Mouse (Mus musculus) inflammation-experienced regulatory T-cells, adult 16 weeks (primary cell): Measurements from ENCODE around the gene Tulp1. TPM values are rescaled to one million over a fixed set of nuclear protein-coding genes. Genes with fewer than 3 reads are reported as not detected.

Experiments
- polyA plus RNA-seq: library from polyadenylated mRNA; unstranded; fragments of 100-300 nt; shearing (Covaris generic); gene quantifications from one replicate; pipeline ENCODE4 v1.2.1, GENCODE M21; 2017

The Tulp1 gene
- polyA plus RNA-seq: not detected

GRCm38 (mm10) chr17:28365122-28365521, at the start of gene Tulp1:
Gene Tulp1, minus strand, starts transcription at chr17:28365222.

GRCm38 (mm10) chr17:28350466-28351352, 14.3 kb downstream of the Tulp1 start, which contains the start of gene Tead3:
Gene Tead3, minus strand, starts transcription at chr17:28350817.

GRCm38 (mm10) chr17:28328366-28328928, 36.6 kb downstream of the Tulp1 start, which contains the start of gene Rpl10a:
Gene Rpl10a, plus strand, starts transcription at chr17:28328471.

GRCm38 (mm10) chr17:28313212-28313879, 51.7 kb downstream of the Tulp1 start, which contains the start of gene Fance:
Gene Fance, plus strand, starts transcription at chr17:28313519.

Other genes with a start within 250 kb of the Tulp1 start
- gene Scube3, start 223.1 kb downstream of the Tulp1 start, polyA plus RNA-seq: not detected
- 6.1 TPM for gene Zfp523, start 188.1 kb downstream of the Tulp1 start, polyA plus RNA-seq
- gene Def6, start 157.4 kb downstream of the Tulp1 start, polyA plus RNA-seq: 218 TPM
- gene Ppard, start 132.5 kb downstream of the Tulp1 start, polyA plus RNA-seq: 2.1 TPM
- gene Fance, start 51.7 kb downstream of the Tulp1 start, polyA plus RNA-seq: 9.0 TPM
- 322 TPM for gene Rpl10a, start 36.8 kb downstream of the Tulp1 start, polyA plus RNA-seq
- 0.18 TPM for gene Tead3, start 14.4 kb downstream of the Tulp1 start, polyA plus RNA-seq
- 10.3 TPM for gene Fkbp5, start 152.3 kb upstream of the Tulp1 start, polyA plus RNA-seq
- not detected for gene Armc12, start 165.6 kb upstream of the Tulp1 start, polyA plus RNA-seq
- not detected for gene Clpsl2, start 184.2 kb upstream of the Tulp1 start, polyA plus RNA-seq
- not detected for gene Clps, start 195.5 kb upstream of the Tulp1 start, polyA plus RNA-seq
- 1.00 TPM for gene Lhfpl5, start 210.4 kb upstream of the Tulp1 start, polyA plus RNA-seq